Mouse (Mus musculus) left cerebral cortex, postnatal 14 days (tissue): ENCODE measurements around the gene Gm8229. TPM values are rescaled to one million over a fixed set of nuclear protein-coding genes. Genes with fewer than 3 reads are reported as not detected.
"Not testable (repeated sequence)": the region's sequence is repeated elsewhere in the genome, so short reads cannot be mapped to it uniquely, and the experiment has no call there.

ENCODE experiments used
- DNase-seq, 2 experiments: peaks; one replicate each; pipeline ENCODE4 v3.0.0; 2021 to 2022; ENCODE audit warnings: low spot score in 2 of 2, mixed read lengths in 1 of 2
- intact Hi-C: fragments of 180-260 bp; cut with DNase I; formaldehyde crosslinking; loops from one replicate; pipeline ENCODE4 v1.15.1; 2025
- long read RNA-seq, 2 experiments: library from polyadenylated mRNA; stranded (forward); transcript quantifications; one replicate each; pipeline ENCODE4 v2.0.0; 2021
- total RNA-seq, 2 experiments: library from RNA; stranded (reverse); gene quantifications; 2 replicates each; pipeline ENCODE4 v1.2.3; 2021

The Gm8229 gene
- not detected for total RNA-seq
- long read RNA-seq, experiment 1: 0 reads
- long read RNA-seq, experiment 2: 0 reads

- DNase-seq, intact Hi-C loops: not testable (repeated sequence)
Observed at GRCm38 (mm10) chr14:44365057-44365456, at the start of gene Gm8229. Gm8229 (plus strand) TSS chr14:44365357.

- intact Hi-C loops, DNase-seq: not testable (repeated sequence)
Observed at GRCm38 (mm10) chr14:44338484-44338883, 26.7 kb upstream of the Gm8229 start, which contains the start of gene Gm5930. Gm5930 (minus strand) TSS chr14:44338584.

GRCm38 (mm10) chr14:44361416-44361815 lies 3.7 kb upstream of the Gm8229 start:
- peak in 1 of 2 experiments; percentile 1 for DNase-seq
- intact Hi-C loops: not testable (repeated sequence)

GRCm38 (mm10) chr14:44362301-44362700 lies 2.9 kb upstream of the Gm8229 start:
- DNase-seq: peak in 1 of 2 experiments; percentile 6
- intact Hi-C loops: not testable (repeated sequence)

GRCm38 (mm10) chr14:44384233-44384632 lies 19.1 kb downstream of the Gm8229 start:
- DNase-seq: not testable (repeated sequence)

GRCm38 (mm10) chr14:44410588-44410987 lies 45.4 kb downstream of the Gm8229 start, which contains the start of gene Gm3371:
Gm3371 (minus strand) TSS chr14:44410688.
- DNase-seq, intact Hi-C loops: not testable (repeated sequence)

More at GRCm38 (mm10) chr14:44384233-44384632, 19.1 kb downstream of the Gm8229 start:
- intact Hi-C loops: not testable (repeated sequence)

Other genes starting within 250 kb of the Gm8229 start
- gene Gm3327, start 241.5 kb upstream of the Gm8229 start, total RNA-seq: not detected
- gene Gm8212, start 167.7 kb upstream of the Gm8229 start, total RNA-seq: not detected
- not detected for gene 4930503E14Rik, start 152.1 kb upstream of the Gm8229 start, total RNA-seq
- not detected for gene Gm8220, start 79.8 kb upstream of the Gm8229 start, total RNA-seq
- not detected for gene Gm5930, start 26.8 kb upstream of the Gm8229 start, total RNA-seq
- not detected for gene Gm3371, start 45.3 kb downstream of the Gm8229 start, total RNA-seq
- not detected for gene Gm8232, start 68.3 kb downstream of the Gm8229 start, total RNA-seq
- not detected for gene BC061237, start 127.1 kb downstream of the Gm8229 start, total RNA-seq
- gene Gm17093, start 152.9 kb downstream of the Gm8229 start, total RNA-seq: not detected
- not detected for gene Gm8247, start 217.8 kb downstream of the Gm8229 start, total RNA-seq